Mouse (Mus musculus) kidney, embryonic 14.5 days (tissue): Measurements from ENCODE around the gene Nr1h5. TPM values are rescaled to one million over a fixed set of nuclear protein-coding genes. Genes with fewer than 3 reads are reported as not detected.
A peak's percentile ranks its signal among the peaks of the same experiment; 100 is the strongest.

ENCODE experiments used
- ATAC-seq: fragments of 200-750 bp; cut with Nextera tagmentation; 2 replicates; pipeline ENCODE4 v1.8.0; 2017; ENCODE audit warnings: moderate number of reproducible peaks, mild to moderate bottlenecking, moderate TSS enrichment, moderate library complexity; ENCODE audit not compliant: low FRiP score, low TSS enrichment
- H3K27ac ChIP-seq: fragments of 300-500 bp; sonication (generic); 2 replicates; pipeline ENCODE4 v1.5.1; 2014; ENCODE audit warnings: low read depth, mild to moderate bottlenecking, low read length, moderate library complexity, mixed read lengths
- H3K27me3 ChIP-seq: fragments of 300-500 bp; sonication (generic); 2 replicates; pipeline ENCODE4 v1.6.1; 2014; ENCODE audit warnings: mild to moderate bottlenecking, low read length; ENCODE audit not compliant: control insufficient read depth, insufficient read depth
- H3K36me3 ChIP-seq: fragments of 300-500 bp; sonication (generic); 2 replicates; pipeline ENCODE4 v1.6.1; 2014; ENCODE audit warnings: low read length, mixed read lengths; ENCODE audit not compliant: control insufficient read depth, insufficient read depth
- H3K4me1 ChIP-seq: fragments of 300-500 bp; sonication (generic); 2 replicates; pipeline ENCODE4 v1.6.1; 2014; ENCODE audit warnings: low read length, mixed read lengths; ENCODE audit not compliant: control insufficient read depth, insufficient read depth
- H3K4me2 ChIP-seq: fragments of 300-500 bp; sonication (generic); replicated peaks from 2 replicates; pipeline ENCODE4 v1.6.1; 2014; ENCODE audit warnings: low read depth, mild to moderate bottlenecking, low read length
- H3K4me3 ChIP-seq: fragments of 300-500 bp; sonication (generic); 2 replicates; pipeline ENCODE4 v1.5.1; 2014; ENCODE audit warnings: mild to moderate bottlenecking, low read length
- H3K9ac ChIP-seq: fragments of 300-500 bp; sonication (generic); 2 replicates; pipeline ENCODE4 v1.6.1; 2014; ENCODE audit warnings: low read depth, mild to moderate bottlenecking, low read length, moderate library complexity
- H3K9me3 ChIP-seq: fragments of 300-500 bp; sonication (generic); 2 replicates; pipeline ENCODE4 v1.6.1; 2016; ENCODE audit warnings: low read length; ENCODE audit not compliant: control insufficient read depth
- WGBS: fragments of 180-500 bp; shearing (Covaris S2); extraction: QIAGEN DNeasy Blood & Tissue Kit; methylation state at CpG from one replicate; pipeline ENCODE4 v1.1.7; 2014; 5-methylcytosine and 5-hydroxymethylcytosine counted together
- polyA plus RNA-seq: library from polyadenylated mRNA; unstranded; fragments of >200 nt; fragmentation: Nextera tagmentation; extraction: Ambion mirVana; gene quantifications from 2 replicates; pipeline ENCODE4 v1.2.1, GENCODE M21; 2014

Nr1h5 gene
- polyA plus RNA-seq: not detected in 2 replicates

DNA sequence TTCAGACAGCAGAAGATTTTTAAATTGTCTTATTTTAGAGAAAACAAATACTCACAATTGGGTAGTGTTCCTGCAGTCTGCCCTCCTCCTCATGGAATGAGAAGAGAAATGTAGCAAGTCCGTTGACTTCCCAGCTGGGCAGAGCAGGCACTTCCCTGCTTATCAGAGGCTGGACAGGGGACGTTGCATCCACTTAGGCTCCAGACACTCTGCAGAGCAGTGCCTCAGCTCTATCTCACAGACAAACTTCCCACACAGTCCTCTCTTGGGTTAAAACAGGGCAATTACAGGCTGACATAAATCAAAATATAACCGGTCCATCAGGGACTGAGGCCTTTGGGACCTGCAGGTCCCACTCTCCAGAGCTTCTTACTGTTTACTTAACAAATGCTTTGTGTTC, at the start of gene Nr1h5:
Nr1h5 (minus strand) TSS at position 101 of the 400 bp plus-strand sequence.
- H3K4me2 ChIP-seq: no peak within 1 kb of the TSS
- no peak within 1 kb of the TSS for H3K4me3 ChIP-seq
- 23% methylated on average over 3 of the region's 3 CpGs for WGBS
- no peaks in the 10 kb centered on the region for H3K27me3 ChIP-seq
- no peaks in the 10 kb centered on the region for H3K36me3 ChIP-seq
- no peaks in the 10 kb centered on the region for H3K9me3 ChIP-seq
- no peak for ATAC-seq
- H3K4me1 ChIP-seq: no peaks in the 10 kb centered on the region
- no peak within 1 kb of the TSS; the same call in 1 of the 2 replicates for H3K9ac ChIP-seq
- no peak within 1 kb of the TSS for H3K27ac ChIP-seq

DNA sequence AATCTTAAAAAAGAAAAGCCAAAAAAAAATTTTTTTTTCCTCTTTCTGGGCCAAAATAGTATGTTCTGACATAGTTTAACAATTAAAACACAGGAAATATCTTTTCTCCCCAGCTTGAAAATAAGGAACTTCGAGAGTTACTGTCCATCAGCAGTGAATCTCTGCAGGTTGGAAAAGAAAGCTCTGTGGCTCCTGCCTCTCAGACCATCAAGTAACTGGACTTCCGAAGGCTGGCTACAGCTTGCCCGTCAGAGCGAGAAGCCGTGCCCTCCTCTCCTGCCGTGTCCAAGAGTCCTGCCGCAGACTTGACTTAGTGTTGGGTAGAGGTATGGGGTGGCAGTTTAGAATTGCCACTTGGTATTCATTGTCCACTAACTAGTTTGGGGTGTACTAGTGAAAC, 37.7 kb upstream of the Nr1h5 start:
- Histone ChIP-seq H3K4me2 (no peak overlapping the region), H3K9ac (no peak overlapping the region), H3K36me3 (peaks cover 42% of the 10 kb centered on the region), H3K9me3 (no peaks in the 10 kb centered on the region), H3K27me3 (no peaks in the 10 kb centered on the region), H3K4me1 (no peaks in the 10 kb centered on the region), H3K27ac (no peak overlapping the region), H3K4me3 (no peak overlapping the region)
- 98% methylated on average over 7 of the region's 7 CpGs for WGBS
- no peak for ATAC-seq

DNA sequence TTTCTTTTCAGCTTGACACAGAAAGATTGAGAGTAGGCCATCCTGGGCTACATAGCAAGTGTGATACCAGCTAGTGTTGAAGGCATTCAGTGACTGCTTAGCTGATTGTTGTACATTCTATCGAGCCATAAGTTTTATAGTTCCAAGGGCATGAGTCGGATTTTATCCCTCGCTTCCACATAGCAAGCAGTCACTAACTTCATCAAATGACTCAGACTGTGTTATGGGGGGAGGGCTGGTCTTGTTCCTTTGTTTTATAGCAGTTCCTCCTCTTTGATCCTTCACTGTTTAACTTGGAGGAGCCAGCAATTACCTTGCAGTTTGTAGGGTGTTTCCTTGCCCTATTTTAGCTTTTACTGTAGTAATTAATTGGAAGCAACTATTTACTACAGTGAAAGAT, 33.7 kb upstream of the Nr1h5 start:
- Histone ChIP-seq H3K9me3 (no peaks in the 10 kb centered on the region), H3K27me3 (no peaks in the 10 kb centered on the region), H3K4me2 (no peak overlapping the region), H3K4me1 (no peaks in the 10 kb centered on the region), H3K27ac (no peak overlapping the region), H3K4me3 (no peak overlapping the region), H3K36me3 (peaks cover 35% of the 10 kb centered on the region), H3K9ac (no peak overlapping the region)
- ATAC-seq: no peak
- 52% methylated on average over 3 of the region's 3 CpGs for WGBS

DNA sequence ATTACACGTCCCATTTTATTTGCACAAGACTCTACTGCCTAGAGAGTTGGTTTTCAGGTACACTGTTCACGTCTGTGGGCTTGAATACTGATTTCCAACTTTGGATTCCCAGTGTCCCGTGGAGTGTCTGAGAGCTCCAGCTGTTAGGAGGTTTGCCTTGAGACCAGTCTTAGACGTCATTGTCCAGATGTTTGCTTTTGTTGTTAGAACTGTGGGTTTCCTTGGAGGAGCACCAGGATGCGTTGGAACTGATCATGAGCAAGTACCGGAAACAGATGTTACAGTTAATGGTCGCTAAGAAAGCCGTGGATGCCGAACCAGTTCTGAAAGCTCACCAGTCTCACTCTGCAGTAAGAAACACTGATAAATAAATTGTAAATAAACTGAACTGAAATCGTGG, 33.1 kb upstream of the Nr1h5 start:
- Histone ChIP-seq H3K4me3 (no peak overlapping the region), H3K27me3 (no peaks in the 10 kb centered on the region), H3K9me3 (no peaks in the 10 kb centered on the region), H3K36me3 (peaks cover 30% of the 10 kb centered on the region), H3K9ac (no peak overlapping the region), H3K4me1 (no peaks in the 10 kb centered on the region), H3K27ac (no peak overlapping the region), H3K4me2 (no peak overlapping the region)
- ATAC-seq: no peak
- 76% methylated on average over 10 of the region's 10 CpGs for WGBS

DNA sequence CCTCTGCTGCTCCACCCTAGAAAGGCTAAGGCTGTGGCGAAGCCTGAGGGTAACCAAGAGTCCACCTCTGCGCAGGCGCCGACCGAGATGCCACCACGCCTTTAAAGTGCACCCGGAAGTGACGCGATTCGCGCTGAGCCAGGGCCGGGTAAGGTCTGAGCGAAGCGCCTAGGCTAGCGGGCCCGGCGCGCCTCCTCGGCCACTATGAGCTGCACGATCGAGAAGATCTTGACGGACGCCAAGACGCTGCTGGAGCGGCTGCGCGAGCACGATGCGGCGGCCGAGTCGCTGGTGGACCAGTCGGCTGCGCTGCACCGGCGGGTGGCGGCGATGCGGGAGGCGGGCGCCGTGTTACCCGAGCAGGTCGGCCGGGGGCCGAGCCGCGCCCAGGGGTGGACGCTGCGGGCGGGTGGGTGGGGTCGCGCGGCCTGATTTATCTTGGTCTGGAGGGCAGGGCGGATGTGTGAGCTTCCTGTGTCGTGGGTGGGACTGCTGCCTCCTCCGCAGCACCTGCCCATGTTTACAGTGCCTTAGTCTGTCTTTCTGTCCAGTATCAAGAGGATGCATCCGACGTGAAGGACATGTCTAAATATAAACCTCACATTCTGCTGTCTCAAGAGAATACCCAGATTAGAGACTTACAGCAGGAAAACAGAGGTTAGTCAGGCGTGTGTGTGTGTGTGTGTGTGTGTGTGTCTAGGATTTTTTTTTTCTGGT, 31.8 kb upstream of the Nr1h5 start, which contains the start of gene Sike1:
Sike1 (plus strand) TSS at position 104 of the 717 bp plus-strand sequence.
- ATAC-seq: peak; percentile 98
- under 1% methylated on average over 43 of the region's 60 CpGs for WGBS
- peaks cover 24% of the 10 kb centered on the region for H3K36me3 ChIP-seq
- H3K9me3 ChIP-seq: no peaks in the 10 kb centered on the region
- H3K4me1 ChIP-seq: no peaks in the 10 kb centered on the region
- peak within 1 kb of the TSS; percentile 85 for H3K9ac ChIP-seq
- no peaks in the 10 kb centered on the region for H3K27me3 ChIP-seq
- peak within 1 kb of the TSS; percentile 88 for H3K27ac ChIP-seq
- H3K4me2 ChIP-seq: peak within 1 kb of the TSS; percentile 65
- H3K4me3 ChIP-seq: peak within 1 kb of the TSS; percentile 69

DNA sequence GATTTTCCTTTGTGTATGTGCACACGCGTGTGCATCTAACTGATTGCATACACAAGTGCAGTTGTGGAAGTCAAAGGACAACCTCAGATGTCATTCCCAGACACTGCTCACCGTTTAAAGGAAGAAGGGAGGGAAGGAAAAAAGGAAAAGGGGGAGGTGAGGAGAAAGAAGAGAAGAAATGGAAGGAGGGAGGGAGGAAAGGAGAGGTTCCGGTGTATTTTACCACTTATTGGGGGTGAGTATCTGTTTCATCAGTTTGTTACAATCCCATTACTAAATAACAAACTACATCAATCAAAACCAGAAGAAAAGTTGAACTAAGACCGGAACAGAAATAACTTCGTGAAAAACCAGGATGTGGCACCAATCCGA, 31.3 kb upstream of the Nr1h5 start:
- Histone ChIP-seq H3K9ac (peak overlapping the region; percentile 85), H3K27ac (peak overlapping the region; percentile 88; the same call in 1 of the 2 replicates), H3K9me3 (no peaks in the 10 kb centered on the region), H3K4me3 (peak overlapping the region; percentile 69), H3K27me3 (no peaks in the 10 kb centered on the region), H3K4me2 (peak overlapping the region; percentile 65), H3K36me3 (peaks cover 19% of the 10 kb centered on the region), H3K4me1 (no peaks in the 10 kb centered on the region)
- ATAC-seq: no peak
- 48% methylated on average over 7 of the region's 7 CpGs for WGBS

DNA sequence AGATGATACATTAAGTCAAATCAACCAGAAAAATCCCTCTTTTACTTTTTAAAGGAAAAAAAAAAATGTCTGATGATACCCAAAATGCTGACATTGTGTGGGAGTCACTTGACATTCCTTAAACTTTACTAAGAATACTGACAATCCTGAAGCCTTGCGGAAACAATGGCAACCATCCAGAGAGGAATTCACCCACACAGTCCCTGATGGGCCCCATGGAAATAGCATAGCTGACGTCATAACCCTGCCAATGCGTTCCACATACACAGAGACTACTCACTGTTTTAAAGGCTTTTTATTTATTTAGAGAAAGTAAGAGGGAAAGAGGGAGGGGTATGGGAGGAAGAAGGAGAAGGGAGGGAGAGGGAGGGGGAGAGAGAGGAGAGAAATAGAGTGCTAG, 29.0 kb upstream of the Nr1h5 start:
- no peaks in the 10 kb centered on the region for H3K9me3 ChIP-seq
- H3K27me3 ChIP-seq: no peaks in the 10 kb centered on the region
- H3K9ac ChIP-seq: no peak overlapping the region
- WGBS: 38% methylated on average over 3 of the region's 3 CpGs
- no peaks in the 10 kb centered on the region for H3K36me3 ChIP-seq
- H3K4me1 ChIP-seq: no peaks in the 10 kb centered on the region
- no peak overlapping the region for H3K27ac ChIP-seq
- H3K4me2 ChIP-seq: no peak overlapping the region
- no peak for ATAC-seq
- no peak overlapping the region for H3K4me3 ChIP-seq

DNA sequence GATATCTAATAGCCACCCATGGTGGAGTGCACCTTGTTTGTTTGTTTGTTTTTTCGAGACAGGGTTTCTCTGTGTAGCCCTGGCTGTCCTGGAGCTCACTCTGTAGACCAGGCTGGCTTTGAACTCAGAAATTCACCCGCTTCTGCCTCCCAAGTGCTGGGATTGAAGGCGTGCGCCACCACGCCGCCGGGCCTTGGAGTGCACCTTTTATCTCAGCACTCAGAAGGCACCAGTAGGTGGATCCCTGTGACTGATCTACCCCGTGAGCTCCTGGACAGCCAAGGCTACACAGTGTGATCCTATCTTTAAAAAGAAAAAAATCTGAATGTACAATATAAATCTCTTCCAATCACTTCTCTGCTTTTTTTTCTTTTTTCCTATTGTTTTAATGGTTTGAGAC, 27.1 kb upstream of the Nr1h5 start:
- H3K27ac ChIP-seq: no peak overlapping the region
- H3K4me2 ChIP-seq: no peak overlapping the region
- ATAC-seq: no peak
- H3K36me3 ChIP-seq: no peaks in the 10 kb centered on the region
- H3K9ac ChIP-seq: no peak overlapping the region
- no peaks in the 10 kb centered on the region for H3K9me3 ChIP-seq
- H3K4me1 ChIP-seq: no peaks in the 10 kb centered on the region
- H3K4me3 ChIP-seq: no peak overlapping the region
- H3K27me3 ChIP-seq: no peaks in the 10 kb centered on the region
- WGBS: 75% methylated on average over 8 of the region's 8 CpGs

DNA sequence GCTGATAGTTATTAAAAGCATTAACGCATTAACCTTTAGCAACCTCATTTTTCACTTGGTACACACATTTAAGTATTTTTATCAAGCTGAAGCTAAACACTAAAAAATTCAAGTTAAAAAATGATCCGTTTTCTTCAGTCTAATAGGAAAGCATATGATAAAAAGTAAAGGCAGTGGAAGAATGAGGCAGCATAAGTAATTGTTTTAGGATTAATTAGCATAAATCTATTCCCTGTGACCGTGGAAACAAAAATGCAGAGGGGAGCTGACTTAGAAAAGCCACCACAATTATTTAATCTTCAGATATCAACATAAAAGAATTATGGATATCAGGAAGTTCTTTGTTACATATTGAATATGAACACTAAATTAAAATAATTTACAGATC, 16.4 kb upstream of the Nr1h5 start:
- H3K27ac ChIP-seq: no peak overlapping the region
- 72% methylated on average over 3 of the region's 3 CpGs for WGBS
- H3K4me2 ChIP-seq: no peak overlapping the region

More for the DNA sequence above, 16.4 kb upstream of the Nr1h5 start:
- Histone ChIP-seq H3K4me3 (no peak overlapping the region), H3K9ac (no peak overlapping the region), H3K27me3 (no peaks in the 10 kb centered on the region), H3K4me1 (no peaks in the 10 kb centered on the region), H3K9me3 (no peaks in the 10 kb centered on the region; the same call in 1 of the 2 replicates), H3K36me3 (no peaks in the 10 kb centered on the region)
- no peak for ATAC-seq
